Mouse (Mus musculus): ENCODE data around the gene Spo11. TPM values are rescaled to one million over a fixed set of nuclear protein-coding genes. Genes with fewer than 3 reads are reported as not detected.

Gene Spo11
- total RNA-seq (2021), result under 1 TPM; 0.17 to 0.70 TPM

- DNase-seq (ENCODE audit: low spot score in 2 of 2), result no peak
- intact Hi-C loops (cut with DNase I), result no loop called here
Measured at GRCm38 (mm10) chr2:172977409-172978130, at the start of gene Spo11. TSS of gene Spo11 (plus strand) at chr2:172977700.

- intact Hi-C loops (cut with DNase I), result no loop called here
- no peak for DNase-seq (ENCODE audit: low spot score in 2 of 2)
Measured at GRCm38 (mm10) chr2:172929905-172930436, 47.5 kb upstream of the Spo11 start.

GRCm38 (mm10) chr2:172931137-172931898, 46.2 kb upstream of the Spo11 start:
- intact Hi-C loops (cut with DNase I), result no loop called here
- DNase-seq (ENCODE audit: low spot score in 2 of 2), result no peak

- DNase-seq (ENCODE audit: low spot score in 2 of 2), result peak in 1 of 2 experiments; percentile 13
- intact Hi-C loops (cut with DNase I), result no loop called here
Measured at GRCm38 (mm10) chr2:172933631-172934419, 43.7 kb upstream of the Spo11 start.

- DNase-seq (ENCODE audit: low spot score in 2 of 2), result no peak
- intact Hi-C loops (cut with DNase I), result no loop called here
Measured at GRCm38 (mm10) chr2:172934420-172934788, 43.1 kb upstream of the Spo11 start.

- no peak for DNase-seq (ENCODE audit: low spot score in 2 of 2)
- intact Hi-C loops (cut with DNase I), result no loop called here
Measured at GRCm38 (mm10) chr2:172934891-172935740, 42.4 kb upstream of the Spo11 start.

- intact Hi-C loops (cut with DNase I), result no loop called here
- no peak for DNase-seq (ENCODE audit: low spot score in 2 of 2)
Measured at GRCm38 (mm10) chr2:172935776-172936562, 41.5 kb upstream of the Spo11 start.

GRCm38 (mm10) chr2:172936844-172937243, 40.7 kb upstream of the Spo11 start:
- intact Hi-C loops (cut with DNase I), result no loop called here
- no peak for DNase-seq (ENCODE audit: low spot score in 2 of 2)

- intact Hi-C loops (cut with DNase I), result no loop called here
- no peak for DNase-seq (ENCODE audit: low spot score in 2 of 2)
Measured at GRCm38 (mm10) chr2:172937326-172938190, 39.9 kb upstream of the Spo11 start.

GRCm38 (mm10) chr2:172938761-172939638, 38.5 kb upstream of the Spo11 start:
- DNase-seq (ENCODE audit: low spot score in 2 of 2), result peak in 1 of 2 experiments; percentile 15
- intact Hi-C loops (cut with DNase I), result no loop called here

- DNase-seq (ENCODE audit: low spot score in 2 of 2), result no peak
- intact Hi-C loops (cut with DNase I), result no loop called here
Measured at GRCm38 (mm10) chr2:172939639-172940002, 37.9 kb upstream of the Spo11 start.

- DNase-seq (ENCODE audit: low spot score in 2 of 2), result peak; percentile 46 to 48
- intact Hi-C loops (cut with DNase I), result no loop called here
Measured at GRCm38 (mm10) chr2:172940003-172940798, 37.3 kb upstream of the Spo11 start, which contains the start of gene Bmp7. TSS of gene Bmp7 (minus strand) at chr2:172940321.

GRCm38 (mm10) chr2:172940799-172941163, 36.7 kb upstream of the Spo11 start:
- no peak for DNase-seq (ENCODE audit: low spot score in 2 of 2)
- intact Hi-C loops (cut with DNase I), result no loop called here

GRCm38 (mm10) chr2:172949051-172949450, 28.4 kb upstream of the Spo11 start:
- intact Hi-C loops (cut with DNase I), result no loop called here
- DNase-seq (ENCODE audit: low spot score in 2 of 2), result no peak

GRCm38 (mm10) chr2:172950119-172950676, 27.3 kb upstream of the Spo11 start:
- intact Hi-C loops (cut with DNase I), result no loop called here
- no peak for DNase-seq (ENCODE audit: low spot score in 2 of 2)

- intact Hi-C loops (cut with DNase I), result no loop called here
Measured at GRCm38 (mm10) chr2:172950722-172951121, 26.8 kb upstream of the Spo11 start.

More at GRCm38 (mm10) chr2:172950722-172951121, 26.8 kb upstream of the Spo11 start:
- DNase-seq (ENCODE audit: low spot score in 2 of 2), result no peak

All from left cerebral cortex, postnatal 36 days (tissue).